Mouse (Mus musculus) midbrain, embryonic 16.5 days (tissue): ENCODE measurements at regions not wholly inside any gene's neighbourhood (a gene's known extent, or its start where the extent isn't known, plus 50 kb on each side); places are given as distances from the start of the nearest gene placed in this dataset.

Experiments
- ATAC-seq: fragments of 200-750 bp; cut with Nextera tagmentation; 2 replicates; pipeline ENCODE4 v1.8.0; 2017; ENCODE audit warnings: moderate TSS enrichment
- H3K27ac ChIP-seq: fragments of 300-500 bp; sonication (generic); 2 replicates; pipeline ENCODE4 v1.5.1; 2014; ENCODE audit warnings: mild to moderate bottlenecking, low read length, mixed read lengths
- H3K27me3 ChIP-seq: fragments of 300-500 bp; sonication (generic); 2 replicates; pipeline ENCODE4 v1.6.1; 2014; ENCODE audit warnings: low read depth, low read length, mixed read lengths; ENCODE audit not compliant: control insufficient read depth, insufficient read depth
- H3K36me3 ChIP-seq: fragments of 300-500 bp; sonication (generic); 2 replicates; pipeline ENCODE4 v1.6.1; 2014; ENCODE audit warnings: mild to moderate bottlenecking, low read length, moderate library complexity, mixed read lengths; ENCODE audit not compliant: control insufficient read depth, insufficient read depth
- H3K4me1 ChIP-seq: fragments of 300-500 bp; sonication (generic); 2 replicates; pipeline ENCODE4 v1.6.1; 2014; ENCODE audit warnings: mild to moderate bottlenecking, low read length, mixed read lengths; ENCODE audit not compliant: control insufficient read depth, insufficient read depth
- H3K4me2 ChIP-seq: fragments of 300-500 bp; sonication (generic); 2 replicates; pipeline ENCODE4 v1.6.1; 2014; ENCODE audit warnings: mild to moderate bottlenecking, low read length, mixed read lengths
- H3K4me3 ChIP-seq: fragments of 300-500 bp; sonication (generic); 2 replicates; pipeline ENCODE4 v1.5.1; 2014; ENCODE audit warnings: low read depth, mild to moderate bottlenecking, low read length, moderate library complexity, mixed read lengths
- H3K9ac ChIP-seq: fragments of 300-500 bp; sonication (generic); 2 replicates; pipeline ENCODE4 v1.6.1; 2014; ENCODE audit warnings: low read depth, low read length, mixed read lengths
- H3K9me3 ChIP-seq: fragments of 300-500 bp; sonication (generic); replicated peaks from 2 replicates; pipeline ENCODE4 v1.6.1; 2014; ENCODE audit warnings: mild to moderate bottlenecking, low read length, mixed read lengths; ENCODE audit not compliant: control insufficient read depth, poor library complexity, severe bottlenecking
- WGBS: fragments of 180-500 bp; shearing (Covaris S2); extraction: QIAGEN DNeasy Blood & Tissue Kit; methylation state at CpG from one replicate; pipeline ENCODE4 v1.1.7; 2014; 5-methylcytosine and 5-hydroxymethylcytosine counted together

GRCm38 (mm10) chr15:42768396-42768795 lies 2634.2 kb downstream of the 9330182O14Rik start:
- WGBS: 38% methylated on average over 3 of the region's 3 CpGs
- Histone ChIP-seq H3K4me1 (no peaks in the 10 kb centered on the region), H3K27me3 (no peaks in the 10 kb centered on the region), H3K9me3 (no peaks in the 10 kb centered on the region), H3K4me2 (no peak overlapping the region), H3K9ac (no peak overlapping the region), H3K27ac (no peak overlapping the region), H3K4me3 (no peak overlapping the region), H3K36me3 (no peaks in the 10 kb centered on the region)
- ATAC-seq: no peak

DNA sequence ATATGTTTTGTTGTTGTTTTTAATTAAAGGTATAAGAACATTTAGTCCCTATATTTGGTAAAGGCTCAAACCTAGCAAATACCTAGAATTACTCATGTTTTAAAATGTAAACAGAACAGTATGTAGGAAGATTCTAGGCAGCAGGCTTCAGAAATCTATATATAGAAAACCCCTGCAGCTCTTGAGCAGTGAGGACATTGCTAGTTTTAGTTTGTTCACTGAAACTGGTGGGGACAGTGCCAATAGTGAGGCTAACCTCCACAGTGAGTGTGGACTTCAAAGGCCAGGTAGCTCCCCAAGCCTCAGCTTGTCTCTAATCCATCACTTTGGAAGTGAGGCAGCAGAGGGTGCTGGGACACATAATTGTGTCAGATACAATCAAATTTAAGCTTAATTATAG lies 2645.7 kb downstream of the 9330182O14Rik start:
- H3K9ac ChIP-seq: no peak overlapping the region
- no peak for ATAC-seq
- H3K4me3 ChIP-seq: no peak overlapping the region
- H3K4me1 ChIP-seq: no peaks in the 10 kb centered on the region
- H3K27ac ChIP-seq: no peak overlapping the region
- no peaks in the 10 kb centered on the region for H3K36me3 ChIP-seq
- no peak overlapping the region for H3K4me2 ChIP-seq
- H3K9me3 ChIP-seq: no peaks in the 10 kb centered on the region
- H3K27me3 ChIP-seq: no peaks in the 10 kb centered on the region

DNA sequence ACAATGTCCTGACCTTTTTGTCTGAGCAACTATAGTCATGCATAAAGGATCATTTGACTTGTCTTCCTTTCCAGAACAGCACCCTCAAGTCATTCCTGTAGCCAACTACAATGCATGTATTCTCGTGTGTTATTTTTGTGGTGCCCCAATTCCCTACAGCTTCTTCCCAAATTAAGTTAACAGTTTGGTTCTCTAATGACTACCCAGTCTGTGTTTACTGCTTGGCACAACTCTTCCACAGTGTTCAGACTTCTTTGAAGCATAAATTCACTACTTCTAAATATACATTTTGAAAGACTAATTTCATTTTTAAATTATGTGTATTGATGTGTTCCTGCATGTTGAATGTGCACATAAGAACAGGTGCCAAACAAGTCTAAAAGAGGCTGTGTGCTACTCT lies 2667.1 kb downstream of the 9330182O14Rik start:
- Histone ChIP-seq H3K4me2 (no peak overlapping the region), H3K9ac (no peak overlapping the region), H3K4me3 (no peak overlapping the region), H3K4me1 (no peaks in the 10 kb centered on the region), H3K27ac (no peak overlapping the region), H3K27me3 (no peaks in the 10 kb centered on the region), H3K9me3 (no peaks in the 10 kb centered on the region), H3K36me3 (no peaks in the 10 kb centered on the region)
- ATAC-seq: no peak
- WGBS: 78% methylated on average over 1 of the region's 1 CpGs

DNA sequence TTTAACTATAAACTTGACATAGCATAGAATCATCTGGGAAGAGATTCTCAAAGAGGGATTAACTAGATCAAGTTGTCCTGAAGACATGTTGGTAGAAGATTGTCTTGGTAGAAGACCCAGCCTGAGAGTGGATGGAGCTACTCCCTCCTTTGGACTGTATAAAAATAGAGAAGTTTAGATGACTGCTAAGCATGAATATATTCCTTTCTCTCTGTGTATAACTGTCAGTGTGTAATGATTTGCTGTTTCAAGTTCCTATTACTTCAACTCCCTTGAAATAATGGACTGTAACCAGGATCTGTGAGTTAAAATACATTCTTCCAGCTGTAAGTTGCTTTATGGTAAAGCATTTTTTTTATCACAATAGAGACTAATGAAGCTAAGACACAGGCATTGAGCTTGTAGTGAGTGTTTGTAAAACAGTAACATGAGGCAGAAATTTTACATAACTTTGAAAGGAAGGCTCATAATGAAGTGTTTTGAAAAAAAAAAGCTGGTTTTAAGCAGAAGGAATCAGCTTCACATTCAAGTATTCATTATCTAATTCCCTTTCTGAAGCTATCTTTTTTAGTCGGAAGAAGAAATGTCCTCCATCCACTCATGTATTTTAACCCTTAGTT lies 2676.8 kb downstream of the 9330182O14Rik start:
- Histone ChIP-seq H3K27ac (no peak overlapping the region), H3K9ac (no peak overlapping the region), H3K27me3 (no peaks in the 10 kb centered on the region), H3K36me3 (no peaks in the 10 kb centered on the region), H3K4me3 (no peak overlapping the region), H3K4me1 (no peaks in the 10 kb centered on the region), H3K9me3 (no peaks in the 10 kb centered on the region), H3K4me2 (no peak overlapping the region)
- WGBS: 76% methylated on average over 1 of the region's 1 CpGs
- no peak for ATAC-seq

- no peaks in the 10 kb centered on the region for H3K4me1 ChIP-seq
- no peak overlapping the region for H3K9ac ChIP-seq
- no peak overlapping the region for H3K4me3 ChIP-seq
- H3K36me3 ChIP-seq: no peaks in the 10 kb centered on the region
- no peak overlapping the region for H3K27ac ChIP-seq
- WGBS: 73% methylated on average over 4 of the region's 4 CpGs
- no peaks in the 10 kb centered on the region for H3K27me3 ChIP-seq
- no peak for ATAC-seq
- H3K9me3 ChIP-seq: no peaks in the 10 kb centered on the region
- H3K4me2 ChIP-seq: no peak overlapping the region
Measured at GRCm38 (mm10) chr15:42815026-42815724, 2681.0 kb downstream of the 9330182O14Rik start.

GRCm38 (mm10) chr15:42838839-42839238 lies 2704.7 kb downstream of the 9330182O14Rik start:
- no peak overlapping the region for H3K4me3 ChIP-seq

DNA sequence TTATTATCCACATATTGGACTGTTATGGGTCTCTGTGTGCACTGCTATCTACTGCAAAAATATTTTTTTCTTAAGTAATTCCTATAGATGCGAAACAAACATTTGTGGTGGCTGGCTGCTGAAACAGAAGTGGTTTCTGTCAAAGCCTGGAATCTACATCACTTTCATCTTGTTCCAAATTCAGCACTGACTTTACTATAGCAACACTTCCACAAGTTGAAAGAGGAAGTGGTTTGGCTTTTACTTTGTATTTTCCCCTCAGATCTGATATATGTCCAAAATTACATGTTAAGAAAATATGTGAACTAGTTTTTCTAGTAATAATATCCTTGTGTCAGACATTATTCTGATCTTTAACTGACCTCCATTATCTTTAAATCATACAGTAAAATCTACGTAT lies 2715.8 kb downstream of the 9330182O14Rik start:
- ATAC-seq: no peak
- WGBS: 92% methylated on average over 2 of the region's 2 CpGs
- H3K9me3 ChIP-seq: no peaks in the 10 kb centered on the region
- H3K4me1 ChIP-seq: no peaks in the 10 kb centered on the region
- no peaks in the 10 kb centered on the region for H3K27me3 ChIP-seq
- H3K4me3 ChIP-seq: no peak overlapping the region
- no peaks in the 10 kb centered on the region for H3K36me3 ChIP-seq
- no peak overlapping the region for H3K27ac ChIP-seq
- H3K9ac ChIP-seq: no peak overlapping the region
- no peak overlapping the region for H3K4me2 ChIP-seq

More at GRCm38 (mm10) chr15:42838839-42839238, 2704.7 kb downstream of the 9330182O14Rik start:
- H3K4me2 ChIP-seq: no peak overlapping the region
- no peak overlapping the region for H3K27ac ChIP-seq
- no peak overlapping the region for H3K9ac ChIP-seq
- ATAC-seq: no peak
- no peaks in the 10 kb centered on the region for H3K36me3 ChIP-seq
- WGBS: 83% methylated on average over 1 of the region's 1 CpGs
- H3K27me3 ChIP-seq: no peaks in the 10 kb centered on the region
- H3K9me3 ChIP-seq: no peaks in the 10 kb centered on the region
- H3K4me1 ChIP-seq: no peaks in the 10 kb centered on the region

- WGBS: 88% methylated on average over 2 of the region's 2 CpGs
Measured at GRCm38 (mm10) chr15:42872491-42872890, 2738.3 kb downstream of the 9330182O14Rik start.

GRCm38 (mm10) chr15:42894611-42895010 lies 2760.4 kb downstream of the 9330182O14Rik start:
- Histone ChIP-seq H3K9me3 (no peaks in the 10 kb centered on the region), H3K36me3 (no peaks in the 10 kb centered on the region), H3K4me3 (no peak overlapping the region), H3K4me1 (no peaks in the 10 kb centered on the region), H3K27me3 (no peaks in the 10 kb centered on the region), H3K27ac (no peak overlapping the region), H3K4me2 (no peak overlapping the region), H3K9ac (no peak overlapping the region)
- ATAC-seq: no peak
- WGBS: 98% methylated on average over 1 of the region's 1 CpGs

More at GRCm38 (mm10) chr15:42872491-42872890, 2738.3 kb downstream of the 9330182O14Rik start:
- H3K4me2 ChIP-seq: no peak overlapping the region
- no peak overlapping the region for H3K9ac ChIP-seq
- H3K9me3 ChIP-seq: no peaks in the 10 kb centered on the region
- no peak for ATAC-seq
- H3K27ac ChIP-seq: no peak overlapping the region
- H3K4me3 ChIP-seq: no peak overlapping the region
- H3K4me1 ChIP-seq: no peaks in the 10 kb centered on the region
- no peaks in the 10 kb centered on the region for H3K36me3 ChIP-seq
- no peaks in the 10 kb centered on the region for H3K27me3 ChIP-seq
